Mouse (Mus musculus) CD4-positive, CD25-positive, alpha-beta regulatory T cell, adult 4 months (primary cell): Measurements from ENCODE around the gene Gm21987. TPM values are rescaled to one million over a fixed set of nuclear protein-coding genes. Genes with fewer than 3 reads are reported as not detected.
"Not testable (repeated sequence)": the region's sequence is repeated elsewhere in the genome, so short reads cannot be mapped to it uniquely, and the experiment has no call there.

Source experiments
- ATAC-seq: one replicate; pipeline ENCODE4 v1.8.0; 2017
- polyA plus RNA-seq, 2 experiments: library from polyadenylated mRNA; unstranded; fragments of 100-300 nt; shearing (Covaris generic); gene quantifications; one replicate each; pipeline ENCODE4 v1.2.1; 2017

The Gm21987 gene
- polyA plus RNA-seq: not detected

DNA sequence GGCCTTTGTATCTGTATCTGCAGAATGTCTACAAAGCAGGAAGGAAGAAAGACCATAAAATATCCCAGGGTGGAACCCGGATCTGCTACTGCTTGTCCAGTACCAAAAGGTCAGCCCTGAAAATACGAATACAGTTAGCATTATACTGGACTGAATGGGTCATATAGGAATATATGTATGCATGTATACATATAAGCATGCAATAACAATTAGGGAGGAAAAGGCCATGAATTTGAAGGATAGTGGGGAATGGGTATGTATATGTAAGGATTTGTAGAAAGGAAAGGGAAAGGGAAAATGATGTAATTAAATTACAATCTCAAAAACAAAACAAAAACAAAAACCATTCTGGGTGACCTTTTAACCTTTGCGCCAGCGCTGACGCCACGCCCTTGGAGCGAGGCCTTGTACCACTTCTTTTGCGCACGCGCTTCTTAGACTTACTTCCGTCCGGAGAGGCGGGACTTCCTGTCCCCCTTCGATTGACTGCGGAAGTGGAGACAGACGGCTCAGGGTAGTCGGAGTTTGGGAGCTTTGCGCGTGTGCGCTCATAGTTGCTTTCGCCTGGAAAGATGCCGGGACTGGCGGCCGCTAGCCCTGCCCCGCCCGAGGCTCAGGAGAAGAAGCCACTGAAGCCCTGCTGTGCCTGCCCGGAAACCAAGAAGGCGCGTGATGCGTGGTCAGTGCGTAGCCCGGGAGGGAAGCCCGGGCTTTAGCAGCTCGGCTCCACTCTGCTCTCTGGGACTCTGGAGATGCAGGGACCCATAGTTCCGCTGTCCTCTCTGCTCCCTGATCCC, at the start of gene Gm21987, which contains the start of gene Cox17:
TSS of gene Gm21987 (plus strand) at position 512 of the 797 bp plus-strand sequence.
TSS of gene Cox17 (plus strand) at position 463 of the 797 bp plus-strand sequence.
- peak; percentile 98 for ATAC-seq

DNA sequence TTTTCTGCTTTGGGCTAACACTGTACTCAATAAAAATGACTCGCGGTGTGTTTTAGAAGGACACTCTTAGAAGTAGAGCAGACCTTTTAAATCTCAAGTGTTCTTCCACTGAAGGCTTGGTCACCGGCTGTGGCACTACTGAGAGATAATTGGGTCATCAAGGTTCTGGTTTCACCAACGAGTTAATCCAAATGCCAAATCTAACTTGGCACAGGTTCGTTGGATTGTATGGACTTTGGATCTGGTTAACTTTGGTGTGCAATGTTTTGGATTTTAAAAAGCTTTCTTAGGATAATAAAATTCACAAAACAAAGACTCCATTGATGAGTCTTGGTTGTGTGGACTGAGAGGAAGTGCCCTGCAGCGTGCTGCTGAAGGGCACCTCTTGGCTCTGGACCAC, 48.4 kb upstream of the Gm21987 start:
- ATAC-seq: no peak

- ATAC-seq: no peak
These were observed 44.5 kb upstream of the Gm21987 start for GRCm38 (mm10) chr16:38302367-38302766.

DNA sequence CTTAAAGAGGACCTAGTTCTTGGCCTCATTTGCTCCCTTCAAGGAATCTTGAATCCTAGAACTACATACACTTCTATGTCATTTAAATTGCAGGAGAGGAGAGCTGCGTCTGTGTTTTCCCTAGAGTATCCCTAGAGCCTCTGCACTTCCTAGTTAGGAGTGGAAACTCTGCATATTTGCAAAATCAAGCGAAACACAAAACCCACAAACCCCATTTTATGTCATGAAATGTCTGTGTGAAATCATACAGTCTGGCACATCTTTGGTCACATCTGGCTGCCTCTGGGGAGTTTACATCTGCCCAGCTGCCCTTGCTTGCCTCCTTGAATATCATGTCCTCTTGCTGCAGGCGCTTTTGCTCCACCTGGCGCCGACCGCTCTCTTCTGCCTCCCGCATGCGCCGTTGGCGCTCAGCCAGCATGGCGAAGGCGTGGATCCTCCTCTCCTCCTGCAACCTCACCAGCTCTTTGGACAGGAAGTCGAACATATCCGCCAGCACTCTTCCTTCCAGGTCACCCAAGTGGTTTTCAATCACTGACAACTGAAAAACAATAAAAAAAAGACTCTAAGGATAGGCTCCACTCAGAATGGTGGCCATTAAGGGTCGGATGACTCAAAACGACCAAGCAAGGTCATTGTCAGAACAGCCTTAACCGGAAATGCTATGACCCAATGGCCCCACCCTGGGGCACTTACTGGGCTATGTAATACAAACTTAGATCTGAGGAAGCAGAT, 42.2 kb upstream of the Gm21987 start:
- no peak for ATAC-seq

GRCm38 (mm10) chr16:38306571-38307220, 40.1 kb upstream of the Gm21987 start:
- ATAC-seq: no peak

- ATAC-seq: no peak
These were observed 39.6 kb upstream of the Gm21987 start for GRCm38 (mm10) chr16:38307221-38307605.

GRCm38 (mm10) chr16:38307651-38308050, 39.2 kb upstream of the Gm21987 start:
- no peak for ATAC-seq

GRCm38 (mm10) chr16:38308195-38308594, 38.6 kb upstream of the Gm21987 start:
- ATAC-seq: no peak

- no peak for ATAC-seq
These were observed 28.3 kb upstream of the Gm21987 start for GRCm38 (mm10) chr16:38318492-38318891.

DNA sequence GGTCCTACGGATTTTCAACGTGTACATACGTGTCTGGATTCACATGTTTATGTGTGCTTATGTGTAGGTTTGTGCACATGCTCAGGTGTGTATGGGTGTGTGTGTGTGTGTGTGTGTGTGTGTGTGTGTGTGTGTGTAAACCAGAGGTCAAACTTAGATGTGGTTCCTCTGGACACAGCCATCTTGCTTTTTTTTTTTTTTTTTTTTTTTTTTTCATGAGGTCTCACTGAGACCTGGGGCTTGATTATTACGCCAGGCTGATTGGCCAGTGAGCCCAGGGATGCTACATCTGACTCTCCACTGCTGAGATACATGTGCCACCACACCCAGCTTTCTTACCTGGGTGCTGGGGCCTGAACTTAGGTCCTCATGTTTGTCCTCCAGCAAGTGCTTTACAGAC, 27.8 kb upstream of the Gm21987 start:
- no peak for ATAC-seq

DNA sequence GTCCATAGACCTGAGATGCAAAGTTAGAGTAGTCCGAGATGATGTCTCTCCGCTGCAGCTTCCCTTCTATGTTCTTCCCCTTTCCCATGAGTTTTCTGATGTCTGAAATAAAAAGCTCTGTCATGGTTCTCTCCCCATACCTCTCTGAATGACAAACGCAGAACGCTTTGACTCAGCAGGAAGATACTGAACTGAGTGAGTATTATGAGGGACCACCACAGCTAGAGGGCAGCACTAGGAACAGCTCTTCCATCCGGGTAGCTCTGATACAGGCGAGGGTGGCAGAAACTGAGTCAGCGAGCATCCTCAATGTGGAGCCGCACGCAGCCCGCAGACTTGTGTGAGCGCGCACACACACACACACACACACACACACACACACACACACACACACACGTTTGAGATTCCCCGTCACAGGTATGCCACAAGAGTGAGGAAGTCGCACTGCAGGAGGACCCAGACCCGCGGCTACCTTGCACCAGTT, 25.3 kb upstream of the Gm21987 start:
- ATAC-seq: peak; percentile 90

DNA sequence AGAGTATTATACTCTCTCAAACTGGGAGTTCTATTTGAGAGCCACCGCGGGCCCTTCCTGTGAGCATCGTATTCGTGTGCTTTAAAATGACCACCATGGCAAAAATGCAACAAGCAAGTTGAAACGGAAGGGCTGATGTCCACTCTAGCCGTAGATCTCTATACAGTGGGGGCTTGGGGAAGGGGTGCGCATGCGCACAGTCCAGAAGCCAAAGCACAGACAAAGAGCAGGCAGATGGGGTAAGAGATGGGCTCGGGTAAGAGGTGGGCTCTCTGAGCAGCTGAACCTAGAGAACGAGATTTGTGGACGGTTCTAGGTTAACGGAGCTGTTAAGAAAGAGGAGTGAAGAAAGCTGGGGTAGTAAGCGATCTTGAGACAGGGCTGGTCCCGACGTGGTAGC, 22.5 kb upstream of the Gm21987 start:
- no peak for ATAC-seq

DNA sequence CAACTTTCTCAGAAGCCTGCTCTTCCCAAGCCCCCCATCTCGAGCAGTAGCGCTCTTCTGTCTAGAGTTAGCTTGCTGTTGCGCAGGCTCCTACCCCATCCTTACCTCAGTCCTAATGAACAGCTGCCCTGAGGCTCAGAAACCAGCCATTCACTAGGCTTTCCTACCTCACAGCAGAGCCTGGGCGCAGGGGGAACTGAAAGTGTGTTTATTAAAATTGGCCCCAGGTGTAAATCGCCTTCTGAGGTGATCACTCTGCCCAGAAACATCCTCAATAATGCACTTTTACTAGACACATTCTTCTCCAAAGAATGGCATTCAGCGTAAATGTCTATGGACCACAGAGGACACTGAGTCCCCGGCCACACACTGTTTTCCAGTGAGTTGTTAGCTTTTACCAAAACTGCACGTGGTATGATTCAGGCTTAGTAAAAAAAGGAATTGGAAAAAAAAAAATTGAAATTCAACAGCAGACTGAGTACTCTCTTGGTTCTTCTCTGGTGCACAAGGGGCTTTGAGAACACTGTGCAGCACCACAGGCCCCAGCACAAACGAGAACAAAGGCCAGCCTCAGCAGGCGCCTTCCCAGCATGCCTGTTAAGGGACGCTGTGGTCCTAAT, 20.0 kb upstream of the Gm21987 start:
- no peak for ATAC-seq

GRCm38 (mm10) chr16:38329340-38329739, 17.5 kb upstream of the Gm21987 start:
- no peak for ATAC-seq

- ATAC-seq: no peak
These were observed 12.4 kb upstream of the Gm21987 start for GRCm38 (mm10) chr16:38334431-38334830.

- not testable (repeated sequence) for ATAC-seq
These were observed 8.8 kb upstream of the Gm21987 start for GRCm38 (mm10) chr16:38338077-38338476.

DNA sequence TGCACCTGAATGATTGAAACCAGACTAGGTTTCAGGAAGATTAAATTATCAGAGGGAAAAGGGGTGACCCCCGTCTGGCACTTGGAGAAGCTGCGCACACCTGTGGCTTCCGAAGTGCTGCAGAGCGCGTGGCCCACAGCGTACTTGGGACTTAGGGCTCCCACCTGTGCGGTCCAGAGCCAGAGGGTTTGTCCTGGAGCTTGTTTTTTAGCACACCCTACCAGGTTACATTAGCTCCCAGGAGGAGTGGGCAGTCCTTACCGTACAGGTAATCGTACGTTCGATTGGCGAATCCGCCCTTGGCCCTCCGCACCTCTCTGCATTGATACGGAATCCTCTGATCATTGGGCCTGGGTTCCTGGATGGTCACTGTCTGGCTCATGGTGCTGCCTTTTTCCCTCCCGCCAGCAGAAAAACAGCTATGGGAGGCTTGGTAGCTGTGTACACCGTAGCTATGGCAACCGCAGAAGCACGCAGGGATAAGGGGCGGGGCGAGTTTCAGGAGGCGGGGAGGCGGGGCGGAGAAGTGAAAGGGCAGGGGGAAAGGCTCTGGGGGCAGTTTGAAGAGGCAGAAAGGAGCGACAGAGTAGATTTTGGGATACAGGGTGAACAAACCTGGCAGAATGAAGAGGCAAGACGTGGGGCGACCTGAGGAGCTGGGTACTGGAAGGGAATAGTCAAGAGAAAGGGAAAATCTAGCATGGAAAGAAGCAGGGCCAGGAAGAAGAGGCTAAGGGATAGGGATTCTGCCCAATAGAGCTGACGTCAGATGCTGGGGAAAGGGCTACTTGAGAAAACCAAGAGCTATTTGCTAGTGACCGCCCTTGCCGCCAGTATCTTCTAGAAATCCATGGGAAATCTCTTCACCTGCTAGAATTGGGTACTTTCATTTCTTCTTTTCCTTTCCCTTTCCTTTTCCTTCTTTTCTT, 5.2 kb upstream of the Gm21987 start, which contains the start of gene Maats1:
TSS of gene Maats1 (minus strand) at position 748 of the 929 bp plus-strand sequence.
- ATAC-seq: peak; percentile 33

DNA sequence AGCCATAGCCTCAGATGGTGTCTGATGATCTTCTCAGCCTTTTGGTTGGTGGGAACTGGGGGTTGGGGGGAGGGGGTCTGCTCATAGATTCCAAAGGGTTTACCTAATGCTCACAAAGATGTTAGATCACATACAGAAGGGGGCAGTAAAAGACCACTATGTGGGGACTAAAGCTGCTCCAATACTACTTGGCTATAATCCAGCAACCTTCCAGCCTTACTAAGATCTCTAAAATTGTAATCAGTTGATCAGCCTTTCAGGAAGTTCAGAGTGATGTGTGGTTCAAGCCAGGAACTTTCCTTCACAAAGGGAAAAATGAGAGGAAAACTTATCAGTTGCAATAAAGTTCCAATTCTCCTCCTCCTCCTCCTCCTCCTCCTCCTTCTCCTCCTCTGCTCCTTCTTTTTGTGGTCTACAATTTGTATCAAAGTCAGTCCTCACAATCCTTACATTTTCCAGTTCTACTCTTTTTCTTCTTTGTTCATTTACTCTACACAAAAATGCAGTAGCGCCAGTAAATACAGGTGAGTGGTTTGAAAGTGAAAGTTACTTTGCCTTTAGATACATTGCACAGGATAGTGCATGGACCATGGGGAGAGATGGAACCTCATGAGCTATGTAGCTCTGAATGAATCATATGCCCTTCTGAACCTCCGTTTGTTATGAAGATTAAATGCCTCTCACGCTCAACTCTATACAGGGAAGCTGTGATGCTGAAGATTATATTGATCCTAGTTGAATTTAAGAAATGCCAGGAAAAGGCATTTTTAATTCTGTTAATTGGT, 1.7 kb upstream of the Gm21987 start:
- no peak for ATAC-seq

DNA sequence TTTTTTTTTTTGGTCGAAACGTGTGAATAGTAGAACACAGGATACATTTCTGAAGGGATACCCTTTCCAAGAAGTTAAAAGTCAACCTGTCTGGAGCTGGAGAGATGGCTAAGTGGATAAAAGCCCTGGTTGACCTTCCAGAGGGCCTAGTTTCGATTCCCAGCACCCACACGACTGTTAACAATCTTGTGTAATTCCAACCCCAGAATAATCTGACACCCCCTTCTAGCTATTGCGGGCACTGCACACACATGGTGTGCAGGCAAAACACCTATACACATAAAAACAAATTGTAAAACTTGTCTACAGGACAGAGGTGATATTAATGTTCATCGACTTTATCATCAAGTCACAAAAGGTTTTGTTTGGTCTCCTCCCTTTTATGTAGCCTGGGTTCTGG, 748 bp downstream of the Gm21987 start:
- ATAC-seq: no peak

- ATAC-seq: no peak
These were observed 1.4 kb downstream of the Gm21987 start for GRCm38 (mm10) chr16:38348217-38348761.
